Mouse (Mus musculus) heart, adult 2 months (tissue): ENCODE results near the gene Lpin2. TPM values are rescaled to one million over a fixed set of nuclear protein-coding genes. Genes with fewer than 3 reads are reported as not detected.

ENCODE experiments used
- DNase-seq, 2 experiments: peaks; one replicate each; pipeline ENCODE4 v3.0.0; 2021
- H3K27ac ChIP-seq: fragments of 200-600 bp; 2 replicates; pipeline ENCODE4 v1.8.1; 2022
- H3K27me3 ChIP-seq: fragments of 200-500 bp; 2 replicates; pipeline ENCODE4 v1.6.1; 2012; ENCODE audit warnings: mild to moderate bottlenecking, low read length, inconsistent platforms, mixed read lengths; ENCODE audit not compliant: control insufficient read depth, insufficient read depth
- H3K36me3 ChIP-seq: fragments of 200-500 bp; 2 replicates; pipeline ENCODE4 v1.6.1; 2012; ENCODE audit warnings: low read length, inconsistent platforms; ENCODE audit not compliant: control insufficient read depth, insufficient read depth
- H3K4me1 ChIP-seq: fragments of 200-500 bp; 2 replicates; pipeline ENCODE4 v1.6.1; 2011; ENCODE audit warnings: low read length; ENCODE audit not compliant: control insufficient read depth, insufficient read depth
- H3K4me3 ChIP-seq: fragments of 200-600 bp; 2 replicates; pipeline ENCODE4 v1.8.1; 2022
- H3K79me2 ChIP-seq: fragments of 200-500 bp; replicated peaks from 2 replicates; pipeline ENCODE4 v1.6.1; 2012; ENCODE audit warnings: mild to moderate bottlenecking, inconsistent platforms, low read length, moderate library complexity, mixed read lengths; ENCODE audit not compliant: control insufficient read depth, insufficient read depth
- H3K9ac ChIP-seq: fragments of 200-500 bp; 2 replicates; pipeline ENCODE4 v1.6.1; 2012; ENCODE audit warnings: low read depth, mild to moderate bottlenecking, control low read depth, inconsistent platforms, low read length, mixed read lengths
- CTCF ChIP-seq: fragments of 200-600 bp; IDR thresholded peaks from 2 replicates; pipeline ENCODE4 v1.8.1; 2022; ENCODE audit warnings: antibody characterized with exemption, mild to moderate bottlenecking, moderate library complexity
- EP300 ChIP-seq: fragments of 200-500 bp; IDR thresholded peaks from 2 replicates; pipeline ENCODE4 v1.6.1; 2011; ENCODE audit warnings: low read depth, low read length, control low read depth; ENCODE audit not compliant: insufficient read depth
- POLR2A ChIP-seq: fragments of 200-500 bp; IDR thresholded peaks from 2 replicates; pipeline ENCODE4 v1.6.1; 2011; ENCODE audit warnings: mild to moderate bottlenecking, low read depth, low read length, control low read depth; ENCODE audit not compliant: insufficient read depth
- WGBS: fragments of 180-500 bp; shearing (Covaris S2); methylation state at CpG from one replicate; pipeline ENCODE4 v1.1.7; 2018; 5-methylcytosine and 5-hydroxymethylcytosine counted together
- intact Hi-C: fragments of 180-260 bp; cut with DNase I; formaldehyde crosslinking; loops from one replicate; pipeline ENCODE4 v1.15.1; 2025
- polyA plus RNA-seq: library from polyadenylated mRNA; depleted of rRNA; stranded (reverse); fragments of >200 nt; gene quantifications from 2 replicates; pipeline ENCODE4 v1.2.3, GENCODE M21; 2012
- total RNA-seq, 2 experiments: library from RNA; stranded (reverse); gene quantifications; 2 replicates each; pipeline ENCODE4 v1.2.3; 2021

Lpin2 gene
- total and polyA plus RNA-seq, 3 experiments: 3.4 to 13.1 (median 6.0) TPM

DNA sequence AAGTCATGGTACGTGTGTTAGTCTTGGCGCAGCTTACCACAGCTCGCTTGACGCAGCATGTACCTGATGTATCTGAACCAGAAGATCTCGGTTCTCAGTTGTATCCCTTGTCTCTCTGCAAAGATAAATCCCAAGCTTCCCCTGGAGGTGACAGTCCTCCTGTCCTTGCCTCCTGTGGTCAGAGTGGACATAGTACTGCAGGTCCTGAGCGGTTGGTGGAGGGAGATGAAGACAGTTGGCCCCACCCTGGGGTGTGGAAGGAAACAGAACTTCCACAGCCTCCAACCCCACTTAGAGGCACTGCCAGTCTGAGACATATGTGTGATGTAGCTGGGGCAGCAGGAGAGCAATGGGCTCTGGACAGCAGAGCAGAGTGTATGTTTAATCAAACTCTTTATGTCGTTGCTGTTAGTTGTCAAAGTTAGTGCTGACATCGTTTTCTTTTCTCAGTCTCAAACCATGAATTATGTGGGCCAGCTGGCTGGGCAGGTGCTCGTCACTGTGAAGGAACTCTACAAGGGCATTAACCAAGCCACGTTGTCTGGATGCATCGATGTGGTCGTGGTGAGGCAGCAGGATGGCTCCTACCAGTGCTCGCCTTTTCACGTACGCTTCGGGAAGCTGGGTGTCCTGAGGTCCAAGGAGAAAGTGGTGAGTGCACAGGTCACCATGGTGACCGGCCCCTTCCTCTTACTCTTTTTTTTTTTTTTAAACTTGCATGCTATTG is 32.3 kb downstream of the Lpin2 start:
- intact Hi-C loops: no loop called here
- H3K4me3 ChIP-seq: no peak overlapping the region
- no peak overlapping the region for H3K9ac ChIP-seq
- no peak overlapping the region for H3K27ac ChIP-seq
- no peaks in the 10 kb centered on the region for H3K27me3 ChIP-seq
- TF ChIP-seq POLR2A (no peak), CTCF (no peak), EP300 (no peak)
- H3K36me3 ChIP-seq: no peaks in the 10 kb centered on the region; the same call in 1 of the 2 replicates
- H3K4me1 ChIP-seq: peaks cover 1% of the 10 kb centered on the region; the same call in 1 of the 2 replicates
- DNase-seq: no peak
- 81% methylated on average over 17 of the region's 17 CpGs for WGBS
- H3K79me2 ChIP-seq: 0 out of 2 replicates have a peak, but pooled peaks cover 2% of the 10 kb centered on the region

DNA sequence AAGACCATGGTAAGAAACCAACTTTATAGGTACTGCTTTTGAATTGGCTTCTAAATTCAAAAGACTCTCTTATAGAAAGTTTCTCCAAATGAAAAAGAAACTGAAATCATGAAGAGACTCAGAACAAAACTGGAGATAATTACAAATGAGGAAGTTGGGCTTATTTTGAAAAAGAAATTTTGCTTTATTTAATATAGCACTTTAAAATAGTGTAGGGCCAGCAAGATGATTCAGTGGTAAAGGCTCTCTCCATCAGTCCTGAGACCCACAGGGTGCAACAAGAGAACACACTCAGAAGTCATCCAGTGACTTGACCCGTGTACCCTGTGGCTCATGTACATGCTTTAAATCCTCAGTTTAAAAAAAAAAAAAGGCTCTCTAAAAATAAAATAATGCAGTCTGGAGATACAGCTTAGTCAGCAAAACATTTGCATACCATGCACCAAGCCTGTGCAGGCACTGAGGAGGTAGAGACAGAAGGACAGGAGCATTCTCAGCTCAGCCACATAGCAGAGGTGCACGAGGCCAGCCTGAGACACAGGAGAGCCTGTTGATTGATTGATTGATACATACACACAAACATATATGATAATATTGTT is 33.0 kb downstream of the Lpin2 start:
- no peak overlapping the region for H3K27ac ChIP-seq

DNA sequence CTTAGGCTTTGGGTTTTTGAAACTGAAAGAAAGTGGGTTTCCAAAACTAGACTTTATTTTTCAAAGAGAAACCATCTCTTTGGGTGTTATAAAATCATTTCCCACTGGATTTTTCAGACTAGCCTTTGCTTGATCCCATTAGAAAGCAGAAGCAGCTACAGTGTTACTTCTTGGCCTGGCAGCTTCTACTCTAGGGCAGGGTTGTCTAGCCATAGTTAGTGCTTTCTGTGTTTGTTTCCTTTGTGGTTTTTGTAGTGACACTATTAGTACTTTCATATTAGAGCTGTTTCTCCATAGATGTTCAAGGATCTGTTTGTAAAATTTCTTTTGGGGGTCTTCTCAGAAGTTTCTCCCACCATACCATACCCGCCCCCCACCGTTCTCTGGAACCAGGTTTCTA is 33.9 kb downstream of the Lpin2 start:
- no peak for DNase-seq
- Histone ChIP-seq H3K36me3 (no peaks in the 10 kb centered on the region; the same call in 1 of the 2 replicates), H3K79me2 (0 out of 2 replicates have a peak, but pooled peaks cover 2% of the 10 kb centered on the region), H3K4me1 (peaks cover 1% of the 10 kb centered on the region), H3K27me3 (no peaks in the 10 kb centered on the region), H3K9ac (no peak overlapping the region), H3K27ac (no peak overlapping the region), H3K4me3 (no peak overlapping the region)
- WGBS: 95% methylated on average over 2 of the region's 2 CpGs
- intact Hi-C loops: no loop called here
- no peak for TF ChIP-seq POLR2A
- TF ChIP-seq CTCF: no peak
- no peak for TF ChIP-seq EP300

More for the DNA sequence above, 33.0 kb downstream of the Lpin2 start:
- intact Hi-C loops: no loop called here
- no peak for TF ChIP-seq CTCF
- no peak for TF ChIP-seq EP300
- no peak for TF ChIP-seq POLR2A
- DNase-seq: no peak
- WGBS: 77% methylated on average over 2 of the region's 2 CpGs
- H3K4me3 ChIP-seq: no peak overlapping the region
- H3K27me3 ChIP-seq: no peaks in the 10 kb centered on the region
- H3K79me2 ChIP-seq: 0 out of 2 replicates have a peak, but pooled peaks cover 2% of the 10 kb centered on the region
- H3K9ac ChIP-seq: no peak overlapping the region
- H3K36me3 ChIP-seq: no peaks in the 10 kb centered on the region; the same call in 1 of the 2 replicates
- H3K4me1 ChIP-seq: peaks cover 1% of the 10 kb centered on the region; the same call in 1 of the 2 replicates

DNA sequence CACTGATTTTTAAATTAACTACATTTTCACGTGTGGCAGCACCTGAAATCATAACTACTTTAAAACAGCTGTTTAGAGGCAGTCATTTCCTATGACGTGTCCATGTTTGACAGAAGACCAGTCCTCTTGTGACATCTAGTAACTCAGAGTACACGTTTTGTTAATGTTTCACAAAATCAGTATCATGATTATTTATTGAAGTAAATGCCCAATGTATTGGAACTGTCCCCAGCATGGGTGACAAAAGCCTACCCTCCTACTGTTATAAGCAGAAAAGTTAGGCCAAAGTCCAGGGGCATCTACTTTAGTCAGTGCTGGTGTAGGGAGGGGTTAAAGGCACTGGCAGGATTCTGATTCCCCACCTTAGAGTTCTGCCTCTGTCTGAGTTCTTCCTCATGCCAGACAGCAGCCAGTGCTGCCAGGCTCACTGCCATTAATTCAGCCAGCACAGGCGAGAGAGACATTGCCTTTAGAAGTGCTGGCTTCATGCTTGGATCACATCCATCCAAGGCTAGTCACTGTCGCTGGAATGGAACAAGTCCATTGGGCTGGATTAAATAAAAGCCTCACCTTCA is 34.8 kb downstream of the Lpin2 start:
- TF ChIP-seq POLR2A (no peak), CTCF (no peak), EP300 (no peak)
- no peaks in the 10 kb centered on the region for H3K27me3 ChIP-seq

DNA sequence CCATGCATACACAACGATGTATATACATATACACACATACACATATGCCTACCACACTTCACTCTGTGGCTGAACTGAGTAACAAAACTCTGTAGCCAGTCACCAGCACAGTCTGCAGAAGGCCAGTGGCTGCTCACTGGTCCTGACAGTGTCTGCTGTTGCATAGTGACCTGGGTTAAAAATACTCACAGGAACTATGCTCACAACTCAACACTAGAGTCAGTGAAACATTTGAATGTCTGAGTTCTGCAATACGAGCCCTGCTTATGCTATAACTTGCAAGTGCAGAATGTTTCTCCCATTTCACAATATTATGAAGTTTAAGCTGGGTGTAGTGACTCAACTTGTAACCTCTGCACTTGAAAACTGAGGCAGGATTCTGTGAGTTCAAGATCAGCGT is 39.0 kb downstream of the Lpin2 start:
- intact Hi-C loops: no loop called here
- H3K27me3 ChIP-seq: no peaks in the 10 kb centered on the region
- DNase-seq: no peak
- H3K27ac ChIP-seq: no peak overlapping the region
- H3K79me2 ChIP-seq: no peaks in the 10 kb centered on the region
- no peaks in the 10 kb centered on the region; the same call in 1 of the 2 replicates for H3K36me3 ChIP-seq
- no peak overlapping the region for H3K9ac ChIP-seq
- no peak for TF ChIP-seq EP300
- no peak for TF ChIP-seq CTCF
- TF ChIP-seq POLR2A: no peak
- no peaks in the 10 kb centered on the region; the same call in none of the 2 replicates for H3K4me1 ChIP-seq
- no peak overlapping the region for H3K4me3 ChIP-seq
- WGBS: 77% methylated on average over 3 of the region's 3 CpGs

More for the DNA sequence above, 34.8 kb downstream of the Lpin2 start:
- H3K36me3 ChIP-seq: no peaks in the 10 kb centered on the region; the same call in 1 of the 2 replicates
- no peak for DNase-seq
- H3K4me1 ChIP-seq: peaks cover 1% of the 10 kb centered on the region
- H3K79me2 ChIP-seq: 0 out of 2 replicates have a peak, but pooled peaks cover 2% of the 10 kb centered on the region
- intact Hi-C loops: no loop called here
- no peak overlapping the region for H3K9ac ChIP-seq
- H3K4me3 ChIP-seq: no peak overlapping the region
- H3K27ac ChIP-seq: no peak overlapping the region
- WGBS: 85% methylated on average over 5 of the region's 5 CpGs

DNA sequence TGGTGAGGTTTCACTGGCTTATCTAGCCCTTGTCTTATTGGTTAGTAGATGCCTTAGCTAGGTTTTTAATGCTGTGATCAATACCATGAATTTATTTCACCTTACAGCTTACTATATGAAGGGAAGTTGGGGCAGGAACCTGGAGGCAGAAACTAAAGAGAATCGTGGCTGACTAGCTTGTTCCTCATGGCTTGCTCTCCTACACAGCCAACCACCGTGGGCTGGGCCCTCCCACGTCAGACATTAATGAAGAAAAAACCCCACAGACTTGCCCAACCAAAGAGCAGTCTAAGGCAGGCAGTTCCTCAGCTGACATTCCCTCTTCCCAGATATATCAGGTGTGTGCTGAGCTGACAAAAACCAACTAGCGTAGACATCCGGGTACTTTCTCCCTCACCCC is 41.3 kb downstream of the Lpin2 start:
- 74% methylated on average over 5 of the region's 5 CpGs for WGBS
- TF ChIP-seq EP300 (no peak), CTCF (no peak), POLR2A (no peak)
- no peak for DNase-seq
- no peaks in the 10 kb centered on the region; the same call in none of the 2 replicates for H3K4me1 ChIP-seq
- no peak overlapping the region for H3K27ac ChIP-seq
- H3K4me3 ChIP-seq: no peak overlapping the region
- H3K9ac ChIP-seq: no peak overlapping the region
- intact Hi-C loops: no loop called here
- no peaks in the 10 kb centered on the region for H3K27me3 ChIP-seq
- H3K36me3 ChIP-seq: no peaks in the 10 kb centered on the region; the same call in 1 of the 2 replicates
- H3K79me2 ChIP-seq: no peaks in the 10 kb centered on the region
